Mouse (Mus musculus): Measurements from ENCODE around the gene March9.

DNA sequence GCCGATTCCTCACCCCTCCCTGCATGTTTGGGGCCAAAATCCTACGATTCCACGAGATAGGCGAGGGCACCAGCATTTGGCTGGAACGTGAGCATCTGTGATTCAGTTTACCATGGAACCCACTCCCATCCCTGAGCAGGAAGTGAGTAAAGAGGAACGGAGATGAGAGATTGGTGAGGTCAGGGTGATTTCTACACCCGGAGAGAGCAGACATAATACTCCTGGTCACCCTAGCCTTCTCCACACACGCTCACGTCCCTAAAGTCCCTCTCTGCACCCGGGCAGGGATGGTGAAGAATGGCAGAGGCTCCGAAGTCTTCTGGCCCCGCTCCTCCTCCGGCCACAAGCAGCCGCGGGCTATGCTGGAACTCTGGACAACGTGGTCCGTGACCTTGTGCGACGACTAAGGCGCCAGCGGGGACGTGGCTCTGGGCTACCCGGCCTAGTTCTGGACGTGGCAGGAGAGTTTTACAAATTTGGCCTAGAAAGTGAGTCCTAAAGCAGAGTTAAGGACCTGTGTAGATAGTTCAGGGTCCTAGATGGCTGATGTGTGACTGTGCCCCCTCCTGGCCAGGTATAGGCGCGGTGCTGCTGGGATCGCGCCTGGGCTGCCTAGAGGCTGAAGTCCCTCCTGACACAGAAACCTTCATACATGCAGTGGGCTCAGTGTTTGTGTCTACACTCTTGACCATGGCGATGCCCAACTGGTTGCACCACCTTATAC lies 10.4 kb downstream of the March9 start:
- TF ChIP-seq ZC3H11A (IDR thresholded peaks at IDR 0.05; ENCODE audit: borderline replicate concordance, low read depth, low read length) (no peak), HCFC1 (IDR thresholded peaks at IDR 0.05; ENCODE audit: borderline replicate concordance, insufficient read depth, low read length) (no peak), ZNF384 (IDR thresholded peaks at IDR 0.05; ENCODE audit: low read depth, low read length) (no peak)

Data from ES-E14 (cell line).